Mouse (Mus musculus) thymus, postnatal 4 days (tissue): ENCODE measurements around the gene Siah1a.
A peak's percentile ranks its signal among the peaks of the same experiment; 100 is the strongest.

Experiments used
- DNase-seq: peaks from one replicate; pipeline ENCODE4 v3.0.0; 2021

Siah1a gene

DNA sequence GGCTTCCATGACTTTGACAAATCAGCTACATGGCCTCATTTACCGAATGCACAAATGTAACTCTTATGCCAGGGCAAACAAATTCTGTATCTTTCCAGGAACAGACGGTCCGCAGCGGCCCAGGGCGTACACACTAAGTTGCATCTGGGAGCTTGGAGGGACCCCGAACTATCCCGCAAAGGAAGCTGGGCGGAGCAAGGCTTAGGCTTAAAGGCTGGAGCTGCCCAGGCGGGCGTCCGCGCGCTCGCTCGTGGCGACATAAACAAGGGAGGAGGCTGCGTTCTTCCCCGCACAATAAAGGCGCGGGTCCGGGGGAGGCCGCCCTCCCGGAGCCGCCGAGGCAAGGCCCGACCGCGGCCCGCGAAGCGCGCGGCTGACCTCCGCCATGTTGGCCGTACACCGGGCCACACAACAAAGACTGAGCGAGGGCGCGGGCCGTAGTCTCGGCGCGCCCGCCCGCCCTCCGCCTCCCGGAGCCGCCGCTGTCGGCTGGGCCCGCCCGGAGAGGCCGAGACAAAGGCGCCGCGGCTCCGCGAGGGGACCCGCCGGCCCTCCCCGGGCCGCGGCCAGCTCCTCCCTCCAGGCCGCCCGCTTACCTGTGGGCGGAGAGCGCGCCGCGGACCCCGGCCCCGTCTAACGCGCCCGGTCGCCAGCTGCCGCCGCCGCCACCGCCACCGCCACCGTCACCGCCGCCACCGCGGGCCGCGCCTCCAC, at the start of gene Siah1a, which contains the start of gene Gm10638:
Gene Siah1a, minus strand, starts transcription at position 714 of the 714 bp plus-strand sequence.
Gene Gm10638, plus strand, starts transcription at position 479 of the 714 bp plus-strand sequence.
- DNase-seq, result peak; percentile 71

DNA sequence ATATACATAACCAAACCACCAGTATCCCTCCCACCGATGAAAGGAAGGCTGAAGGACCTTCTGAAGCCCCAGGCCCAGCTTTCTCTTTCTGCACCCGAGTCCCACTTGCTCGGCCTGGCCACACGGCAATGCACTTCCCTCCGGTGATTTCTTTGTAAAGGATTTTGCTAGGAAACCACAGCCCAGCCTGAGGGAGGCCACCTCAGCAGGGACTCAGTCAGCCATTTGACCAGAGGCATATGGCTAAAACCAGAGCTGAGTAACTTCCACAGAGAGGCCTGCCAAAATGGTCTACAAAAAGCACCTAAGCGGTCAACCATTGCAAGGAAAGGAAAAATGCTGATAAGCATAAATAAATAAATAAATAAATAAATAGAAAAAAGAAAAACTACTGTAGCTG, 49.0 kb upstream of the Siah1a start:
- no peak for DNase-seq

DNA sequence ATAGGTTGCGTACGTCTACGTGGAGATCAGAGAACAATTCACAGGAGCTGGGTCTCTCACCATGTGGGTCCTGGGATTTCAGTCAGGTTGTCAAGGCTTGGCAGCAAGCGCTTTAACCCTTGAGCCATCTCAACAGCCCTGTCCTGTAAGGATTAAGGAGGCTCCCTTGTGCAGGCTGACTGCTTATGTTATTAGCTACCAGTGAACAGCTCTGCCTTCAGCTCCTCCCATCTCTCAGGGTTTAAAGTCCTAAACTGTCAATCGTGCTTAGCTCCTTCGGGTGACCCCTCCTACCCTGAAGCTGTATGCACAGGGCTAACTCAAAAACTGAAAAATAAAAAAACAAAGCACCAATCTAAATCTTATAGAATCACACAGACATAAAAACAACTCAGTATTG, 45.8 kb upstream of the Siah1a start:
- DNase-seq, result no peak

DNA sequence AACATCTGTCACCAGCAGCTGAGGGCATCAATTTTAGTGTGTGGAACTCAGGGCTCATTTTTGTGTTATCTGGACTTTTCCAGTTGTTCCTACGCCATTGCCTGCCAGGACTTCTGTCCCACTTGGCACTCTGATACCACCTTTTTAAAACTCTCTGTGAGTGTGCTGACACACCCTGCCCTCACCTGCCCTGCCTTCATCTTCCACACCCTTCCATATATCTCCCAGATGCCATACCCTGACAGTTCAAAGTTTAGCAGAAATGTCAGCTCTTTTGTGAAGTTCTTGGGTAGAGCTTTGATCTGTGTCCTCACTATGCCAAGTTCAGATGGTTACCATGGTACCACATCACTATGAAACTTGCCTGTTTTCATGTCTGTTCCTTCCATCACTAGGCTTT, 43.8 kb upstream of the Siah1a start:
- no peak for DNase-seq

DNA sequence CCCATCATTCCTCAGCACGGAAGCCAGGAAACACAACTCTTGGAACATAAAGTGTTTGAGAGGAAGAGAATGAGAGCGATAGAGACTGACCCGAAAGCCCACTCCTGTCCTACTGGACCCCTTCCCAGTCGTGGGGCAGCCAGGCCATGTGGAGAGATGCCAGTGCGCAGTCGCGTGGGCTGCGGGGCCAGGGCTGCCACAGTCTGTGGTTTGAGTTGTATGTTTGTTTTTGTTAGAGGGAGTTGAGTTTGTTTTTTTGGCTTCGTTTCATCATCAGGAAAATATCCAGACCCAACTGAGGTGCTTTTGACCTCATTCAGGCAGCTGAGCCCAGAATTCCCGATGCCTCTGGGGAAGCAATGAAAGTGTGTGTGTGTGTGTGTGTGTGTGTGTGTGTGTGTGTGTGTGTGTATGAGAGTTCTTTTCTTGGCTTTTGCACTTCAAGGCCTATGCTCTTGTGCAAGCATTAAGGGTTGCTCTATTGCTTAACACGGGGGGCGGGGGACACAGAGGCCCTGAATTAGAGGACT, 42.2 kb upstream of the Siah1a start:
- no peak for DNase-seq

DNA sequence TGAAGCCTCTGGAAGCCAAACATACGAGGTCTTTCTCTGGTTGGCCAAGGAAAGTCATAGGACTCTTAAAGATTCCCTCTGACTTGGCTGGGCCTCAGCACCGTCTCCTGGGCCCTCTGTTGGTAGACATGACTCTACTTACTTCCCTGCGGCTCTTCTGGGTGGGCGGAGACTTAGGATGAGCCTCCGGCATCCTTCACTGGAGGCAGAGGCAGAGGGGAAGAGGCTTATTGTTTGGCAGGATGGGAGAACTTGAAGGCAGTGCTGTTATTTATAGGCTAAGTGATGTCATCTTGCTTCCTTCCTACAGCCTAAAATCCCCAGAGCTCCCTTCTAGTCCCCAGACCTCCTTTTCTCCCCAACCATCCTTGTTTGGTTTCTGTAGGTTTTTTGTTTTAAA, 40.8 kb upstream of the Siah1a start:
- no peak for DNase-seq

DNA sequence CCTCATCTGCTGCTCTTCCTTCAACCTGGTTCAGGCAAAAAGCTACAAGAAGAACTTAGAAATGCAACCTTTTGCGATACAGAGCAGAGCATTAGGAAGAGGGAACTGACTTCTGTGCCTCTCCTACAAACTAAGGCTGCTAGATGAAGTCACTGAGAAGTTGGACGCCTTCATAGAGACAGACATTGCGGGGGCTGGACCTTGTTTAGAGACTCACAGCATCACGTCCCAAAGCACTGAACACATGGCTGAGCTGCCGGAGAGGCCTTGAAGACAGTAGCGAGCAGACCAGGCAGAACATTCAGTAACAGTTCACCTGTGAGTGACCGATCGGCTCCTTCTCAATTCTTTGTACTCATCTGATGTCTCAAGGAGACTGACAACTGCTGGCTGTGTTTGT, 35.4 kb upstream of the Siah1a start:
- no peak for DNase-seq

DNA sequence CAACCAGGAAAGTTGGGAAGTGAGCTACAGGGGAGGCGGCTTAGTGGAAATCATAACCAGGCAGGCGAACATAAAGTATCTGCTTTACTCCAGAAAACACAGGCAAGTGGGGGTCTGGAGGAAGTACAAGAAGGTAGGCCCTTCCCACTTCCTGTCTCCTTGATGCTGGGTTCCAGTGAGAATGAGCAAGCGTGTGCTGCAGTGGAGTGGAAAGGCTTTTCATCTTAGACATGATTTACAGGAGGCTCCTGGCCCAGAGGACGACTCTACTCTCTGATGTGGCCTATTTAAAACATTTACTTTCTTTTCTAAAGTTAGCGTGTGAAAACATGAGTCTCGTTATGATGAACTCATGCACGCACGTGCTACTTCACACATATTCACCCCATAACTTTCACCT, 33.5 kb upstream of the Siah1a start:
- DNase-seq, result peak; percentile 15

DNA sequence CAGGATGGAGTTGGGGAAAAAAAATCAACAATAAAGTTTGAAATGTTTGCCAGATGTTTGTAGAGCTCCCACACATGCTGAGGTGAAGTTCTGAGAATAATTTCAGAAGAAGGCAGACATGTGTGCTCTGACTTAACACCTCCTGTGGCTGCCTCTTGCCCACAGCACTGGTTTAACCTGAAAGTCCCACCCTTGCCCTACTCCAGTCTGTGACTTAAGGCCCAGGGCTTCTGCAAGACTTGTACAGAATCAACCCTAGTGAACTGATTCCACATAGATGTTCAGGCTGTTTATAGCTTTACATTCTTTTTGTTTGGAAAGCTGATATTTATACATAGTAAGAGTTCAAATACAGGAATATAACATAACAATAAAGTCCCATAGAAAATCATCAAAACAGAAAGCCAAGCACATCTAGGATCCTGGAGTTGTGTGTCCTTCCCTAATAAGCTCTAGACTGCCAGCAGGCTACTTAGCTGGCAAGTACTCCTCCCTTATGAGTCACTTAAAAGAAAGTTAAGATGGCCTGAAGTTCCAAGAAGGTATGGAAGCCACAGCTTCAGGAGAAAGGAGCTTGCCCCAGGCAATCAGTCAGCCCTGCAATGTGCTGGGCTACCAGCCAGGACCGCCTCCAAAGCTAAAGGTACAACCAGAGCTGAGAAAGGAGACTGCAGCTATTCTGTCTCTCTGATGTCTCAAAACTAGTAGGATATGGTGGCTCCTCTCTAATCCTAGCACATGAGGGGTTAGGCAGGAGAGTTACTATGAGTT, 24.4 kb upstream of the Siah1a start:
- no peak for DNase-seq

DNA sequence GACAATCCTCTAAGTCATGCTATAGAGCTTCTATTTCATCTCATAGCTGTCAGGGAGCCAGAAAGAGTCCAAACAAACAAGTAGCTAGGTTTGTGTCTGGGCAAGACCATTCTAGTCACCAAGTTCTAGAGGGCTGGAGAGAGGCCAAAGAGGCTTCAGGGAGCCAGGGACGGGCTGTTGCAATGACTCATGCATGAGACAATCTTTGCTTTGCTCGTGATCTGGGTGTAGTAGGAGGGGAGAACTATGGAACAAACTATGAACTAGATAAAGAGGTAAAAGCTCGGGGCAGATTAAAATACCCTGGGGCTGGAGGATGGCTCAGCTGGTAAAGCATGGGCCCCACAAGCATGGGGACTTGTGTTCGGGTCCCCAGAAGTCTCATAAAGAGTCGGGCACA, 22.8 kb upstream of the Siah1a start:
- no peak for DNase-seq

DNA sequence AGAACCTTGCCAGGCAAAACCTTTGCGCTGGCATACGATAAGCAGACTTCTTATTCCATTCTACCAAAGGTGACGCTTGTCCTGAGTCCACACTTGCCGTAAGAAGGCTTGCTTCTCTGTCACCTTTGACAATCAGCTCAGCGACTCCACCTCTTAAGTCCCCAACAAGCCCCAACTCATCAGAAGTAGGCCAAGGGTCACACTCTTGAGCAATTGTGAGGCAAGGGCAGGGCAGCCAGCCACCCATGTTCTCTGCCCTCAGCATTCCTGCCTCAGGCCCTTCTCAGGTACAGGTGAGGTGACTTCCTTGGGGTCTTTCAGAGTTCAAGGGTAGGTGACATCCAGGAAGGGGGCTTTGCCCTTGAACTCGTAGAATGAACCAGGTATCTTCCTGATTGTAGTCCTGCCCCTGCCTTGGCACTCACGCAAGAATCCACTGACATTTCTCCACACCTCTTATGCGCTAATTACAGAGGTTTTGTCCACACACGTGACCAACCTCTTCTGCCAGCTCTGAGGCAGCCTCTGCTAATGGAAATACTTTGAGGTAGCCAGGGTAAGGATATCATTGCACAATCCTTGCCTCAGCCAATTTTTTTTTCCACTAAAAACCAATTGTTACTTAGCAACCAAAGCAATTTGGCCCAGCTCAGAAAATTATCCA, 20.9 kb upstream of the Siah1a start:
- no peak for DNase-seq

DNA sequence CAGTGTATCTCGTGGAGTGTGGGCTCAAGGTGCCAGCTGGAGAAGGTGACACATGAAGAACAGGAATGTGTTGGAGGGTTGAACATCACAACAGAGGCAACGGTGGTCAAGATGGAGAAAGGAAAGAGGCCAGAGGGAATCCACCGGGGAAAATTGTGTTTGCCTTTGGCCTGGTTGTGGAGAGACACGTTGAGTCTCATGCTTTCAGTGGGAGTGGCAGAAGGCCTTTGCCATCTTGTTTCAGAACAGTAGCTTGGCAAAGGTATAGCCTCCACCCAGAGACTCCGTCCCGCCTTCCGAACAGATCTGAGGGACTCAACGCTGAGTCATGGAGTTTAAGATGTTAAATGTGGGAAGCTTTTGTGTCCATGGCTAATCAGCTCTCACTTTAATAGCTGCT, 19.9 kb upstream of the Siah1a start:
- DNase-seq, result no peak

DNA sequence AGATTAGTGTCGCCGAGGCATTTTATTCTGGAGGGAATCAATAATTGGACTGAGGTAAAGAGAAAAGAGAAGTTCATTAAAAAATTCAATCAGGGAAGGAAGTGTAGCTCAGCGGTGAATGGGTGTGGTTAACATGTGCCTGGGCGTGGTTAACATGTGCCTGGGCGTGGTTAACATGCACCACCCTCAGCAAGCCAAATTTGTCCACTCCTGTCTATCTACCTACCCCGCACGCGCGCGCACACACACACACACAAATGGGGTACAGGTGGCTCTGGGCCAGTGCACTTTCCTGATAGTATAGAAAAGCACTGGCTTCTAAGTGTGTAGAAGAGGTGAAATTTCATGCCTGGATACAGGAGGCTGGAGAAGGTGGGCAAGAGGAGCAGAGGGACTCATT, 19.4 kb upstream of the Siah1a start:
- DNase-seq, result peak; percentile 25

DNA sequence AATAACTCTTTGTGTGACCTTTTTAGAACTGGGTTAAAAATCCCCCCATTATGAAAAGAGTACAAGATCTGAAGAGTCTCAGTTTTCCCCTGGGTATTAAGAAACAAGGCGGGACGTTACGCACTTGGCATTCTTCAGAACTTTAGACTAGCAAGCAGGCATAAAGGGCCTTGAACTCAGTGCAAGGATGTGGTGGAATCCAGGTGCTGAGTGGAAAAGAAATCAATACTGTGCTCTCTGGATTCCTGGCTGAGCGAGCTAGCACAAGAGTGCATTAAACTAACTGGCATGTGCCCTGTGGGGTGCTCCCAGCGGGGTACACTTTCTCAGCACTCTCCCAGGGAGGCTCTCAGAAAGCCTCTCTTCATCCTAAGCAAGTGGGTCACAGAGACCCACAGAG, 17.1 kb upstream of the Siah1a start:
- DNase-seq, result no peak

DNA sequence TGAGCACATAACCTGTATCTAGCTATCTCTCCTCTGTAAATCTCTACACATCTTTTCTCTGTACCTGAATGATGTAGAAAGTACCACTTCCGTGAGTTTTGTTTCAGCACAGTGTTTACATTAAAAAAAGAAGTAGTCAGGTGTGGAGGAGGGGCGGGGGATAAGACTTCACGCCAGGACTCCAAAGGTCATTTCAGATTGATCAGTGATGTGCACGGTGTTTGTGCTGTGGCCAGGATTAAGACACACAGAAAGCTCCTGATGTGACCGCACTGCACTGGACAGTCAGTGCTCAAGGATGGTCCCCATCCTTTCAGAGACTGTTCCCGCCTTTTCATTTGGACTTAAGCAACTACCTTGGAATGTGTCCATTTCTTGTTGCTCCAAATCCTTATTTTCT, 15.0 kb upstream of the Siah1a start:
- DNase-seq, result no peak

DNA sequence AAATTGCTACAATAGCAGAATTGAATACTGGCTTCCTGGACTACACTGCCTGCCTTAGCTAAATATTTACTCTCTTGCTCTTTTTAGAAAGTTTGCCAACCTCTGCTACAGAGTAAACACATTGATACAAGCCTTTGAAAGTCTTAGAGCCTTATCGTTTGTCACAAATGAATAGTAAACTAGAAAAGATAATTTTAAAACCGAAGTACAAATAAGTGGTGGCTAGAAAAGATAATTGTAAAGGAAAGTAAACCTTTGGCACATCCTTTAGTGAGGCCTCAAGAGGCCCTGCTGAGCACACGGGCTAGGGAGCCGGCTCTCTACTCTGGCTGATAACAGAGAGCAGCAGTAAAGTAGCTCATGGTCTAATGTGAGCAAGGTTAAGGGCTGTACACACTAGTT, 13.4 kb upstream of the Siah1a start:
- DNase-seq, result no peak

DNA sequence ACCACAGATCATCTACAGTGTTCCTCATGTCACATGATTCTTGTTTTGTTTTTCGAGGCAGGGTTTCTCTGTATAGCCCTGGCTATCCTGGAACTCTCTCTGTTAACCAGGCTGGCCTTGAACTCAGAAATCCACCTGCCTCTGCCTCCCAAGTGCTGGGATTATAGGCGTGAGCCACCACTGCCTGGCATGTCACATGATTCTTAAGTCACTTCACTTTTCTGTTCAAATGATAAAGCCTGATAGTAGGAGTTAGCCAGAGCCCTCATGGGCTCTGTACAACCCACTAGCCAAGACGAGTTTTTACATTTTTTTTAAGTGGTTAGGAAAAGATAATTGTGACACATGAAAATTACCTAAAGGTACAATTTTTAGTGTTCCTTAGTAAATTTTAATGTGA, 12.9 kb upstream of the Siah1a start:
- DNase-seq, result no peak

DNA sequence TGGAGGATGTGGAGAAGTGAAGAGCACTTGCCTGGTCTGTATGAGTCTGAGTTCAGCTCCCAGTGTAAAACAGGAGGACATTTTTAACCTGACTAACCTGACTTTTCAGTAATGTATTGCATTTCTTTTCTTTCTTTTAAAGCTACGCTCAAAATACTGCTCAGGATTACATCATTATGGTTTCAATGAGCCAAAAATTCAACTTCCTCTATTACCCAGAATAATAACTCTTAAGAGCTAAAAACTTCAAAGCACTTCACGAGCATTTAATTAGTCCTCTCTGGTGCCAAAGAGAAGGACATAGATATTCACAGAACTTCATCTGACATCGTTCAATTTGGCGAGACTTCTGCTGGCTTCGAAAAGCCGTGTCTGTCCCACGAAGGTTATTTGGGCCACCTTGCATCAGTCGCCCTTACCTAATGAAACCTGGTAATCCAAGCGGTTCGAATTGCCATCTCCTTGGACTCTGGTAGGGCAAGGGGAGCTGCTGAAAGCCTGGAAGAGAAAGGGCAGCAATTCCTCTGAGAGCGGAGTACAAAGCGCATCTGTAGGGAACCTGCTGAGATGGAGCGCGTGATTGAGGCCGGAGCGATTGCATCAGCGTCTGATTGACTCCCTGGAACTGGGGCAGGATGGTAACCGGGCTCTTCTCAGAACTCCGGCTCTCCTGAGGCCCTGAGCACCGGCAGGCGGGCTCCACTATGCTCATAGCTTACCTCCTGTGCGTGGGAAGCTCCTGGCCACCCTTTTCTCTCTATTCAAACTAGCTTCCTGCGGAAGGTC, 11.4 kb upstream of the Siah1a start:
- DNase-seq, result no peak

DNA sequence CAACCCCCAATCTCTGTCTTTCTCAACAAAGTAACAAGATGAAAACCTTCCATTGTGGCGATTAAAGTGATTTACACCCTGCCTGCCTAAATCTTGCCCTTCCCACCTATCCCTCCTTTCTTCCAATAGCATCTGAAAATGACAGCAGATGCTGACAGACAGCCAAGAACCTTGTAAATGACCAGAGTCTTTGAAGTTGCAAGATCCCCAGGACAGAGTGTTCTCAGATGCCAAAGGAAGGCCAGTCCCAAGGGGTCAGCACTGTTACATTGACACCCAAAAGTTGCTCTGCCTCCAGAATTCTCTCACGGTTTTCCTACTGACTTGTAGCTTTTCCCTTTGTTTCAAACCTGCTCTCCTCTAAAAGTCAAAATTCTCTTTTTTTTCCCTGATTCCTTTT, 4.1 kb upstream of the Siah1a start:
- no peak for DNase-seq

DNA sequence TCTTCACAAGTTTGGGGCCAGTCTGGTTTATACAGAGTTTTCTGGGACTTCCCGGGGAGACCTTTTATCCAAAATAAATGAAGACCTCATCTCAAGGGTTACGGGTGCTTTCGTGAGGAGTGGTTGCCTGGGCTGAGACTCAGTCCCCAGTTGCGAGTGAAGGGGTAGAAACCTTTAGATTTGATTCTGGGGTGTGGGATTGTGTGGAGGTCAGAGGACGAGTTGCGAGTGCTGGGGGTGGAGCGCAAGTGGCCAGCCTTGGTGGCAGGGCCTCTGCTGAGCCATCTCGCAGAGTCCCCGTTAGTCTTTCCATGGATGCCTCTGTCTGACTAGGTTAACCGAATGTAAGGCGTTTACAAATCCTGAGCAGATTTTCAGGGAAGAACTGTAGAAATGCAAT, 777 bp upstream of the Siah1a start:
- peak; percentile 40 for DNase-seq

DNA sequence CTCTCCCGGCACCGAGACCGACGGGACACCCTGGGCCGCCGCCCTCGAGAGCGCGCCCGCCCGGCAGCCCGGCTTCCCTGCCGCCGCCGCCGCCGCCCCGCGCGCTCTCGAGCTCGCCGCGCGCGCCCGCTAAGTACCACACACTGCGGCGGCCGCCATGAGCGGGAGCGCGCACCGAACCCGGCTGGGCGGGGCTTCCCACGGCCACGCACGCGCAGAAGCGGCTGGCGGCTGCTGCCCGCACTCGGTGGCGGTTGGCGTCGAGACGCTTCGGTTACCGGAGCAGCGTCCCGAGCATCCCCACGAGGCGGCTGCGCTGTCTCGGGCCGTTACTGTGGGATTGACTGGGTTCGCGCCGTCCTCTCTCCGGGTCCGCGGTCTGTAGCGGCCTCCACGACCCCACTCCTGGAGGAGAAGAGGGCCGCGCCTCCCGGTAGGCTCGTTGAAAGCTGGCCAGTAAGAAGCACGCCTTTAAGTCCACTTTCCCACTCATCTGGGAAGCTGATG, 254 bp upstream of the Siah1a start:
- DNase-seq, result peak; percentile 98

DNA sequence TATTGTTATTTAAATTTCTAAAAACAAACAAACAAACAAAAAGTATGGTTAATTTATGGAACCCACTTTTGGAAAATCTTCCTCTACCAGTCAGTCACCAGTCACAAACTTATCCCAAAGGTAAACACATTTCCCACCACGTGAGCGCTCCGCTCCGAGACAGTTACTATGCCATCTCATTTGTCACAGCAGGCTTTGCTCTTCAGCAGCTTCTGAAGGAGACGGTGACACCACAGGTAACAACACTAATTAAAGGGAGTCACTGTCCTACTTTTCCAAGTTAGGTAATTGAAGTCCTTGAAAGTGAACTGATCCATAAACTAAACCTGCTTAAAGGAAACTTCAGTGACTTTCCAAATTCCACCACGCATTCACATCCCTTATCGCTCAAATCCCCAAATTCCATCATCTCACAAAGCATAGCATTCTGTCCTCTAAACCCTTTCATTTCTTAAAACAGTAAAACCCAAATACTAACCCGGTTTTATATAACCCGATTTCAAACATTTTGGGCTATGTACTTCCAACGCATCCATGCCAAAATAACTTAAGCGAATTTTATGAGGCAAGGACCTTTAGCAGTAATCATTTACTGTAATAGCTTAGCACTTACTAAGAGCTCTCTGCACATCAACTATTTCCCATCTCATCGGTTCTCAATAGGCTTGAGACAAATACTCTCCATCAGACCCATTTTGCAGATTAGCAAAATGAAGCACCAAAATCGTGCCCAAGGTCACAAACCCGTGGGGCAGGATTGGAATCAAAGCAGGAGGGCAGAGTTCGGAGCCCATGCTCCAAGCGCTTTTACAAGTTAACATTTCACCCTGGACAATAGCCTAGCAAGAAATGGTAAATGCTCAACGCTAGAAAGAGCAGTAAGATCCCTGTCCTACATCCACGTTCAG, 1.2 kb downstream of the Siah1a start:
- peak; percentile 15 for DNase-seq
